Mouse (Mus musculus) small intestine, adult 2 months (tissue): ENCODE data around the gene Ilk. TPM values are rescaled to one million over a fixed set of nuclear protein-coding genes. Genes with fewer than 3 reads are reported as not detected.

Source experiments
- H3K27ac ChIP-seq: fragments of 200-500 bp; 2 replicates; pipeline ENCODE4 v1.5.1; 2012; ENCODE audit warnings: low read depth, low read length, control low read depth, inconsistent platforms; ENCODE audit not compliant: insufficient read depth
- H3K27me3 ChIP-seq: fragments of 200-500 bp; 2 replicates; pipeline ENCODE4 v1.6.1; 2012; ENCODE audit warnings: mild to moderate bottlenecking, moderate library complexity, low read length, inconsistent platforms; ENCODE audit not compliant: control insufficient read depth, insufficient read depth
- H3K36me3 ChIP-seq: fragments of 200-500 bp; 2 replicates; pipeline ENCODE4 v1.6.1; 2012; ENCODE audit warnings: mild to moderate bottlenecking, low read length, control low read depth, inconsistent platforms; ENCODE audit not compliant: control insufficient read depth, insufficient read depth
- H3K4me1 ChIP-seq: fragments of 200-500 bp; 2 replicates; pipeline ENCODE4 v1.6.1; 2012; ENCODE audit warnings: low read length, inconsistent platforms, mixed read lengths; ENCODE audit not compliant: control insufficient read depth, insufficient read depth, insufficient read length
- H3K4me3 ChIP-seq: fragments of 200-500 bp; 2 replicates; pipeline ENCODE4 v1.5.1; 2012; ENCODE audit warnings: low read depth, mild to moderate bottlenecking, control low read depth, inconsistent platforms, low read length, moderate library complexity
- CTCF ChIP-seq: fragments of 200-500 bp; IDR thresholded peaks from 2 replicates; pipeline ENCODE4 v1.5.1; 2012; ENCODE audit warnings: low read depth, mild to moderate bottlenecking, control low read depth, inconsistent platforms, low read length, moderate library complexity, mixed read lengths; ENCODE audit not compliant: insufficient replicate concordance, insufficient read length; ENCODE audit errors: extremely low read depth
- POLR2A ChIP-seq: fragments of 200-500 bp; IDR thresholded peaks from 2 replicates; pipeline ENCODE4 v1.6.1; 2012; ENCODE audit warnings: low read depth, mild to moderate bottlenecking, control low read depth, inconsistent platforms, low read length, moderate library complexity
- WGBS: fragments of 180-500 bp; shearing (Covaris S2); methylation state at CpG from one replicate; pipeline ENCODE4 v1.1.7; 2018; 5-methylcytosine and 5-hydroxymethylcytosine counted together
- polyA plus RNA-seq: library from polyadenylated mRNA; depleted of rRNA; stranded (reverse); fragments of >200 nt; gene quantifications from 2 replicates; pipeline ENCODE4 v1.2.3, GENCODE M21; 2012

Ilk gene
- polyA plus RNA-seq, 1 experiment: 60.8 TPM

DNA sequence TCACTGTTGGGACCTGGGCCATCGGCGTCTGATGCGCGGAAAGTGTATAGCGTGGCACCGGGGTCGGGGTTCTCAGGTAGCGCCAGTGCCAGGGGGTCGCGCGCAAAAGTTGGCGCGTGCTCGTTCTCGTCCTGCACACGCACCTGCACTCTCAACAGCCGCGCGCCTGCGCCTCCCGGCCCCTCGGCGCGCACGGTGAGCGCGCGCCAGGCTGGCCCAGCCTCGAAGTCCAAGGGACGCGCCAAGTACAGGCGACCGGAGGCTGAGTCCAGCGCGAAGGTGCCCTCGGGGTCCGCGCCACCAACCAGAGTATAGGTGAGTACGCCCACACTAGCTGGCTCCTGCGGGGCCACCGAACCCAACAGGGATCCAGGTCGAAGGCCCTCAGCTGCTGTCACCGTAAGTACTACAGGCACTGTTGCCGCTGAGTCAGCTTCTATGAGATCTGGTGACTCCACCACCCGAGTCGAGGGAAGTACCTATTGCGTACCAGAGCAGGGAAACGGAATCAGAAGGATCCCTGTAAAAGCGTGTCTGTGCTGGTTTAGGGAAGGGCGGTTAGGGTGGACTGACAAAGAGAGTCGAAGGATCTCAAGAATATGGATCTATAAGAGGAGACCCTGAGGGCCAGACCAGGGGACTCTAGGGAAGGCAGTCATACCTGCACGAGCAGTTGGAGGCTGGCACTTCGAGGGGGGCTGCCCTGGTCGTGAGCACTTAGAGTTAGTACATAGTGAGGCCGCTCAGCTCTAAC is 26.3 kb downstream of the Ilk start:
- TF ChIP-seq CTCF: no peak
- no peak for TF ChIP-seq POLR2A
- H3K4me3 ChIP-seq: peak overlapping the region; percentile 25
- H3K4me1 ChIP-seq: no peaks in the 10 kb centered on the region
- H3K27me3 ChIP-seq: peaks cover 6% of the 10 kb centered on the region; the same call in 1 of the 2 replicates
- WGBS: 47% methylated on average over 55 of the region's 55 CpGs
- no peak overlapping the region for H3K27ac ChIP-seq
- no peaks in the 10 kb centered on the region for H3K36me3 ChIP-seq

DNA sequence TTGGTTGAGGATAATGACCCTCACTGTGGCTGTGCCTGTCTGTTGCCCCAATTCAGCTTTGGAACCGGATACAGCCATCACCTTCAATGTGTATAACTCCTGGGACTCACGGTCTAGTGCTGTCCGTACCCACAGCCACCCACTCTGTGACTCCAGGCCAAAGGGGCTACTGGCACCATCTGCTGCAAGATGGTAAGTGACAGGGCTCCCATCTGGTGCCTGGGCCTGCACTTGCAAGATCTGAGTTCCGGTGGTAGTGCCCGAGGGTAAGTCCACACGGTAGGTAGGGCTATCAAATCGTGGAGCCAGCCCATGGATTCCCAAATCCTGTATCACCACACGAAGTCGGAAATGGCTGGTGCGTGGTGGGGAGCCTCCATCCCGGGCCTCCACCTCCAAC is 27.9 kb downstream of the Ilk start:
- H3K36me3 ChIP-seq: no peaks in the 10 kb centered on the region
- peaks cover 6% of the 10 kb centered on the region; the same call in 1 of the 2 replicates for H3K27me3 ChIP-seq
- no peak overlapping the region for H3K4me3 ChIP-seq
- TF ChIP-seq POLR2A (no peak), CTCF (no peak)
- H3K27ac ChIP-seq: no peak overlapping the region
- H3K4me1 ChIP-seq: no peaks in the 10 kb centered on the region; the same call in 1 of the 2 replicates
- WGBS: 93% methylated on average over 11 of the region's 11 CpGs

DNA sequence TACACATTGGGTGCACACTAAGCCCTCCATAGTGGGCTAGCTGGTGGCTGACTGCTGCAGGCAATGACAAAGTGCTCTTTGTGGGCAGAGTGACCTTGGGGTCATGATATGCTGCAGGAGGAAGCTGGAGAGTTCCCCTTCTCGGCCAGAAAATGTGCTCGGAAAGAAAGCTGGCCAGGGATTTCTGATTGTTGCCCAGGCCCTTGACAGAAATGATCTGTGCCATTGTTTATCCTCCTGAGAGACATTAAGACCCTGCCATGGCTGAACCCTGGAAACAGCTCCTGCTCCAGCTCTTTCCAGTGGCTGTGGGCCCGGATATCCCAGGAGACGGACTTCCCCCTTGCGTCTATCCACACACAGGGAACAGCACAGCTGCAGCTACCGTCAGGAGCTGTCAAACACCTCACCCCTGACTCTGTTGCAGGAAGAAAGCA is 31.4 kb downstream of the Ilk start:
- no peak for TF ChIP-seq POLR2A
- no peak for TF ChIP-seq CTCF
- Histone ChIP-seq H3K4me3 (no peak overlapping the region), H3K27me3 (no peaks in the 10 kb centered on the region), H3K36me3 (no peaks in the 10 kb centered on the region), H3K27ac (peak overlapping the region; percentile 4; the same call in 1 of the 2 replicates), H3K4me1 (no peaks in the 10 kb centered on the region; the same call in 1 of the 2 replicates)
- WGBS: 42% methylated on average over 6 of the region's 6 CpGs

DNA sequence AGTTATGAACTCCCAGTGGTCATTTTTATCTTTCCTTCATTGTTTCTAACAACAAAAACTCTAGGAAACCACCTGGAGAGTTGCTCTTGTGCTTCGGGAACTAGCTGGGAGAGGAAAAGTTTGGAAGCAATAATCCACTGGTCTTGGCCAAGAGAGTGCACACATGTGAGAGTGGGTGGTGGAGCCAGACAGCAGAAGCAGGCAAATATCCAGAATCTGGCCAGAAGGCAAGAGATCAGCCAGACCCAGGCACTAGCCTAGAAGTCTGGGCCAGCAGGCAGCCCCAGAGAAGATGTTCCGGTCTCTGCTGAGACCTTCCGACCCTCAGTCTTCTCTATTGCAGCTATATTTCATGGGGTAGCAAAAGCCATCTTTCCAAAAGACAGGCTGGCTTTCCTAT is 33.6 kb downstream of the Ilk start:
- no peaks in the 10 kb centered on the region; the same call in 1 of the 2 replicates for H3K4me1 ChIP-seq
- H3K27me3 ChIP-seq: no peaks in the 10 kb centered on the region
- H3K36me3 ChIP-seq: no peaks in the 10 kb centered on the region
- WGBS: 79% methylated on average over 3 of the region's 3 CpGs
- no peak overlapping the region for H3K4me3 ChIP-seq
- H3K27ac ChIP-seq: no peak overlapping the region
- no peak for TF ChIP-seq CTCF
- no peak for TF ChIP-seq POLR2A

DNA sequence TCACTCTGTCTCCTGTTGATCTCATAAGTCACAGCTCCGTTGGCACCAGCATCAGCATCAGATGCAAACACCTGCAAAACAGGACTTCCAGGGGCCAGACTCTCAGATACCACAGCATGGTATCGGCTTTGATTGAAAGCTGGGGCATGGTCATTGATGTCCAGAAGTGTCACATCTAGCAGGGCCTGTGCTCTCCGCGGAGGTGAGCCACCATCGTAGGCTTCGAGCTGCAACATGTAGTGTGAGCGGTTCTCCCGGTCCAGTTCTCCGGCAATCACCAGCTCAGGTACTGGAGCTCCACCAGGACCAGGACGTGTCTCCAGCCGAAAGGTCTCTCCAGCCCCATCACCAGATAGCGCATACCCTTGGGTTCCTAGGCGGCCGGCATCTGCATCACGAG is 35.9 kb downstream of the Ilk start:
- WGBS: 93% methylated on average over 15 of the region's 15 CpGs
- H3K27ac ChIP-seq: no peak overlapping the region
- no peak for TF ChIP-seq CTCF
- H3K27me3 ChIP-seq: no peaks in the 10 kb centered on the region
- H3K4me3 ChIP-seq: no peak overlapping the region
- H3K36me3 ChIP-seq: no peaks in the 10 kb centered on the region
- H3K4me1 ChIP-seq: no peaks in the 10 kb centered on the region; the same call in 1 of the 2 replicates

DNA sequence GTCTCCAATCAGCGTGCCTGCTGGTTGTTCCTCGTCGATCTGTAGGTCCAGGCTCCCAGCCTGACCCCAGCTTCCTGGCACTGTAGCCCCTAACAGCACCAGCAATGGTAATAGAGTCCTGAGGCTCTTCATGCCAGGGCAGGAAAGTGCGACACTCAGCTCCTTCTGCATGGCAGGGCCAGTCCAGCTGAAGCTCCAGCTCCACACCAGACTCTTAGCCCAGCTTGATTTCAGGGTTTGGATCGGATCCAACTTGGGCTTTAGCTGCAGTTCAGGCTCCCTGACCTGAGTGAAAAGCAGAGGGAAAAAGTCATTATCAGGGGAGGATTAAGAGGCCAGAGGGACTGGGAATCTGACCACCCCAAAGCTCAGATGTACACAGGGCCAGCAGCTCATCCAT is 36.6 kb downstream of the Ilk start:
- Histone ChIP-seq H3K4me1 (peaks cover under 1% of the 10 kb centered on the region; the same call in 1 of the 2 replicates), H3K36me3 (no peaks in the 10 kb centered on the region), H3K27ac (no peak overlapping the region), H3K4me3 (no peak overlapping the region), H3K27me3 (no peaks in the 10 kb centered on the region)
- TF ChIP-seq POLR2A: no peak
- no peak for TF ChIP-seq CTCF
- 84% methylated on average over 5 of the region's 5 CpGs for WGBS

DNA sequence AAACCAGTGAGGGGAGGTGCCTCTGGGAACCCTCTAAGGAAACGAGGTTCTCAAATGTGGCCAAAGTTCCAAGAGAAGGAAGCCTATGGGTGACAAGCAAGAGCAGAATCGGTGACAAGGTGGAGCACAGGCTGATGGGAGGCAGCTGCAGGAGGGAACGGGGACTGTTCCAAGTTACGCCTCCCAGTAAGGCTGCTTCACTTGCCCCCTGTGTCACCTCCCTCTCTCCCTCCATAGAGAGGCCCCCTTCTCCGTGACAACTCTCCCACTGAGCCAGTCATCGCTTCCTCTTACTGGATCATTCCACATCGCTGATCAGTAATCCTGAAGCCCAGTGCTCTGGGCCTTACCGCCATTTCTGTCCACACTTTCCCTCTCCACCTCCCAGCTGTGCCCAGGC is 38.3 kb downstream of the Ilk start:
- Histone ChIP-seq H3K4me3 (no peak overlapping the region), H3K36me3 (no peaks in the 10 kb centered on the region), H3K27ac (no peak overlapping the region), H3K27me3 (no peaks in the 10 kb centered on the region), H3K4me1 (peaks cover 11% of the 10 kb centered on the region)
- WGBS: 60% methylated on average over 8 of the region's 8 CpGs
- TF ChIP-seq CTCF (no peak), POLR2A (no peak)
